ENCODE assay signal across 6 mouse cellular contexts in genomic region chr1:165762498-165762897, GRCm38 (mm10). TPM values are rescaled to one million over a fixed set of nuclear protein-coding genes. Genes with fewer than 3 reads are reported as not detected.
A peak's percentile ranks its signal among the peaks of the same experiment; 100 is the strongest.
DNase-seq lines count a peak whose midpoint lies in the region; ATAC-seq and TF ChIP-seq lines count a peak whose summit lies in the region.
"Not testable (repeated sequence)": the region's sequence is repeated elsewhere in the genome, so short reads cannot be mapped to it uniquely, and the experiment has no call there.

No protein-coding gene starts in this region.

- H3K79me2 ChIP-seq in CH12.LX (replicated peaks; ENCODE audit: control insufficient read depth, extremely low read depth, insufficient read depth, poor library complexity, severe bottlenecking) = not testable (repeated sequence)

- not testable (repeated sequence) for H3K36me3 ChIP-seq in CH12.LX (replicated peaks in 1 of 2; ENCODE audit: control insufficient read depth in 1 of 2, insufficient read depth in 1 of 2, low read length in 1 of 2); embryonic facial prominence, embryonic 14.5 days (ENCODE audit: control insufficient read depth, insufficient read depth, low read length); heart, embryonic 13.5 days; liver, embryonic 16.5 days (ENCODE audit: control insufficient read depth, insufficient read depth); lung, embryonic 16.5 days (ENCODE audit: control insufficient read depth, insufficient read depth, low read length)
- peaks cover 21% of the 10 kb centered on the region for H3K36me3 ChIP-seq in liver, embryonic 12.5 days

- H3K9me3 ChIP-seq in CH12.LX (replicated peaks; ENCODE audit: low read length); embryonic facial prominence, embryonic 14.5 days (ENCODE audit: control insufficient read depth, low read length); heart, embryonic 13.5 days; liver, embryonic 12.5 days (replicated peaks); liver, embryonic 16.5 days (replicated peaks; ENCODE audit: control insufficient read depth, low read length); lung, embryonic 16.5 days (ENCODE audit: control insufficient read depth, low read length): not testable (repeated sequence)

- not testable (repeated sequence) for H3K27me3 ChIP-seq in CH12.LX (replicated peaks); embryonic facial prominence, embryonic 14.5 days (replicated peaks; ENCODE audit: control insufficient read depth, insufficient read depth, low read length); heart, embryonic 13.5 days (replicated peaks); liver, embryonic 12.5 days (replicated peaks); liver, embryonic 16.5 days (ENCODE audit: control insufficient read depth, insufficient read depth, low read depth, low read length); lung, embryonic 16.5 days (ENCODE audit: control insufficient read depth, insufficient read depth, low read depth, low read length)

- TF ChIP-seq EP300 in CH12.LX (IDR thresholded peaks at IDR 0.05; ENCODE audit: low read length) = not testable (repeated sequence)

- H3K4me1 ChIP-seq in CH12.LX (ENCODE audit: control insufficient read depth in 1 of 2, insufficient read depth in 2 of 2) = peaks cover 5 to 34% of the 10 kb centered on the region in 2 experiments
- peaks cover 14% of the 10 kb centered on the region for H3K4me1 ChIP-seq in embryonic facial prominence, embryonic 14.5 days (ENCODE audit: control insufficient read depth, insufficient read depth, low read length)
- H3K4me1 ChIP-seq in heart, embryonic 13.5 days = peaks cover 25% of the 10 kb centered on the region
- H3K4me1 ChIP-seq in liver, embryonic 12.5 days = peaks cover 45% of the 10 kb centered on the region
- peaks cover 34% of the 10 kb centered on the region for H3K4me1 ChIP-seq in liver, embryonic 16.5 days (ENCODE audit: control insufficient read depth, low read depth, low read length)
- H3K4me1 ChIP-seq in lung, embryonic 16.5 days (replicated peaks; ENCODE audit: control insufficient read depth, insufficient read depth, low read length) = peaks cover 11% of the 10 kb centered on the region

- DNase-seq in CH12.LX (ENCODE audit: extremely low read depth); embryonic facial prominence, embryonic 14.5 days (ENCODE audit: low spot score): not testable (repeated sequence)

- in situ Hi-C loops in CH12.LX (cut with MboI; ENCODE audit: low pct_ligation_motif_present, low pct_unique_long_range_greater_than_20kb, low sequenced_read_pairs) = not testable (repeated sequence)

- ATAC-seq in embryonic facial prominence, embryonic 14.5 days (ENCODE audit: low read depth); heart, embryonic 13.5 days (ENCODE audit: extremely low read depth, insufficient number of reproducible peaks, low FRiP score, low TSS enrichment); liver, embryonic 12.5 days; liver, embryonic 16.5 days (ENCODE audit: low read depth); lung, embryonic 16.5 days (ENCODE audit: low read depth): not testable (repeated sequence)

- H3K4me2 ChIP-seq in CH12.LX (ENCODE audit: insufficient read depth, low read depth, poor library complexity, severe bottlenecking) = 0 out of 2 replicates have a peak overlapping the region, but pooled peaks have one; percentile 37
- peak overlapping the region; percentile 90; the same call in 1 of the 2 replicates for H3K4me2 ChIP-seq in embryonic facial prominence, embryonic 14.5 days (ENCODE audit: low read depth, low read length)
- peak overlapping the region; percentile 95 for H3K4me2 ChIP-seq in heart, embryonic 13.5 days
- peak overlapping the region; percentile 84 for H3K4me2 ChIP-seq in liver, embryonic 12.5 days
- H3K4me2 ChIP-seq in liver, embryonic 16.5 days (ENCODE audit: low read depth, low read length) = peak overlapping the region; percentile 98
- H3K4me2 ChIP-seq in lung, embryonic 16.5 days (ENCODE audit: low read depth, low read length) = peak overlapping the region; percentile 88; the same call in 1 of the 2 replicates

- H3K9ac ChIP-seq in CH12.LX (ENCODE audit: insufficient read depth, low read depth); embryonic facial prominence, embryonic 14.5 days (ENCODE audit: low read depth, low read length); heart, embryonic 13.5 days; liver, embryonic 16.5 days (ENCODE audit: low read depth, low read length); lung, embryonic 16.5 days (ENCODE audit: low read length): not testable (repeated sequence)
- 0 out of 2 replicates have a peak overlapping the region, but pooled peaks have one; percentile 8 for H3K9ac ChIP-seq in liver, embryonic 12.5 days

- dilution Hi-C loops in CH12.LX (cut with MboI; ENCODE audit: extremely low pct_ligation_motif_present, extremely low pct_unique_long_range_greater_than_20kb, low sequenced_read_pairs) = not testable (repeated sequence)

- not testable (repeated sequence) for TF ChIP-seq RAD21 in CH12.LX (IDR thresholded peaks at IDR 0.05; ENCODE audit: low read depth, low read length)

- TF ChIP-seq POLR2A in CH12.LX (IDR thresholded peaks at IDR 0.05; ENCODE audit: low read depth, low read length) = not testable (repeated sequence)

- 63% methylated on average over 2 of the region's 2 CpGs for WGBS in embryonic facial prominence, embryonic 14.5 days
- 65% methylated on average over 2 of the region's 2 CpGs for WGBS in heart, embryonic 13.5 days
- 37% methylated on average over 2 of the region's 2 CpGs for WGBS in liver, embryonic 12.5 days (ENCODE audit: insufficient replicate concordance)
- 26% methylated on average over 2 of the region's 2 CpGs for WGBS in liver, embryonic 16.5 days (ENCODE audit: insufficient replicate concordance)
- WGBS in lung, embryonic 16.5 days = 56% methylated on average over 2 of the region's 2 CpGs

- not testable (repeated sequence) for H3K4me3 ChIP-seq in CH12.LX (replicated peaks in 1 of 3; ENCODE audit: low read depth in 2 of 3, low read length in 2 of 3, poor library complexity in 1 of 3); embryonic facial prominence, embryonic 14.5 days (ENCODE audit: low read depth, low read length); heart, embryonic 13.5 days; liver, embryonic 16.5 days (ENCODE audit: low read depth, low read length); lung, embryonic 16.5 days (ENCODE audit: low read length)
- peak overlapping the region; percentile 84; the same call in 1 of the 2 replicates for H3K4me3 ChIP-seq in liver, embryonic 12.5 days

- TF ChIP-seq CTCF in CH12.LX (conservative IDR thresholded peaks at IDR 0.05 in 1 of 2, IDR thresholded peaks at IDR 0.05 in 1 of 2; ENCODE audit: low read depth in 2 of 2, low read length in 2 of 2) = not testable (repeated sequence)

- H3K27ac ChIP-seq in CH12.LX (ENCODE audit: insufficient read depth, low read depth); embryonic facial prominence, embryonic 14.5 days (replicated peaks; ENCODE audit: low read depth, low read length); heart, embryonic 13.5 days (replicated peaks); liver, embryonic 12.5 days; liver, embryonic 16.5 days (ENCODE audit: low read length); lung, embryonic 16.5 days (ENCODE audit: low read length): not testable (repeated sequence)

RNA-seq across cellular contexts. Expression of gene Creg1, which starts 1.0 kb away (rescaled TPM):
- 22.3 and 23.3 TPM in 2 replicates for total RNA-seq in CH12.LX (2012; rRNA removed)
- 44.3 and 56.6 TPM in 2 replicates for total RNA-seq in CH12.LX (2014; rRNA removed)
- polyA plus RNA-seq in CH12.LX (2012; ENCODE audit: insufficient read length, low read depth) = 38.2 and 49.1 TPM in 2 replicates
- polyA plus RNA-seq in embryonic facial prominence, embryonic 14.5 days (2014; fragmentation: Nextera tagmentation; extraction: Ambion mirVana) = 77.1 and 81.0 TPM in 2 replicates
- 105 and 110 TPM in 2 replicates for polyA plus RNA-seq in heart, embryonic 13.5 days (2015; fragmentation: Nextera tagmentation; extraction: Ambion mirVana)
- polyA plus RNA-seq in liver, embryonic 12.5 days (2016; fragmentation: Nextera tagmentation; extraction: Ambion mirVana) = 299 and 300 TPM in 2 replicates
- 316 and 317 TPM in 2 replicates for polyA plus RNA-seq in liver, embryonic 16.5 days (2015; fragmentation: Nextera tagmentation; extraction: Ambion mirVana)
- 60.8 and 68.6 TPM in 2 replicates for polyA plus RNA-seq in lung, embryonic 16.5 days (2015; fragmentation: Nextera tagmentation; extraction: Ambion mirVana)

RNA-seq across cellular contexts. Expression of gene Cd247, which starts 26.0 kb away (rescaled TPM):
- 2.0 and 2.2 TPM in 2 replicates for total RNA-seq in CH12.LX (2012; rRNA removed)
- not detected in 2 replicates for total RNA-seq in CH12.LX (2014; rRNA removed)
- polyA plus RNA-seq in CH12.LX (2012; ENCODE audit: insufficient read length, low read depth) = 1.3 and 2.3 TPM in 2 replicates
- 0.42 and 0.94 TPM in 2 replicates for polyA plus RNA-seq in embryonic facial prominence, embryonic 14.5 days (2014; fragmentation: Nextera tagmentation; extraction: Ambion mirVana)
- 0.42 and 0.55 TPM in 2 replicates for polyA plus RNA-seq in heart, embryonic 13.5 days (2015; fragmentation: Nextera tagmentation; extraction: Ambion mirVana)
- 0.23 and 0.32 TPM in 2 replicates for polyA plus RNA-seq in liver, embryonic 12.5 days (2016; fragmentation: Nextera tagmentation; extraction: Ambion mirVana)
- polyA plus RNA-seq in liver, embryonic 16.5 days (2015; fragmentation: Nextera tagmentation; extraction: Ambion mirVana) = 0.09 and 0.17 TPM in 2 replicates
- polyA plus RNA-seq in lung, embryonic 16.5 days (2015; fragmentation: Nextera tagmentation; extraction: Ambion mirVana) = 2.1 and 2.8 TPM in 2 replicates

RNA-seq across cellular contexts. Expression of gene Rcsd1, which starts 52.9 kb away (rescaled TPM):
- total RNA-seq in CH12.LX (2012; rRNA removed) (20.7 and 22.7 TPM in 2 replicates), CH12.LX (2014; rRNA removed) (34.8 and 35.7 TPM in 2 replicates)
- 74.8 and 81.1 TPM in 2 replicates for polyA plus RNA-seq in CH12.LX (2012; ENCODE audit: insufficient read length, low read depth)
- 11.1 and 14.9 TPM in 2 replicates for polyA plus RNA-seq in embryonic facial prominence, embryonic 14.5 days (2014; fragmentation: Nextera tagmentation; extraction: Ambion mirVana)
- polyA plus RNA-seq in heart, embryonic 13.5 days (2015; fragmentation: Nextera tagmentation; extraction: Ambion mirVana) = 83.9 and 95.4 TPM in 2 replicates
- 10.7 and 10.8 TPM in 2 replicates for polyA plus RNA-seq in liver, embryonic 12.5 days (2016; fragmentation: Nextera tagmentation; extraction: Ambion mirVana)
- 12.1 and 12.8 TPM in 2 replicates for polyA plus RNA-seq in liver, embryonic 16.5 days (2015; fragmentation: Nextera tagmentation; extraction: Ambion mirVana)
- polyA plus RNA-seq in lung, embryonic 16.5 days (2015; fragmentation: Nextera tagmentation; extraction: Ambion mirVana) = 47.8 and 51.5 TPM in 2 replicates

Comparison
In these comparisons a context has a peak if more than half of its experiments do, and no peak if none do; other contexts are left out.
1. H3K4me2 ChIP-seq: peak in every context shown above with its lines; median percentile 98 in liver, embryonic 16.5 days; 95 in heart, embryonic 13.5 days; 90 in embryonic facial prominence, embryonic 14.5 days; 88 in lung, embryonic 16.5 days; 84 in liver, embryonic 12.5 days; 37 in CH12.LX.